Mouse (Mus musculus) urinary bladder, postnatal 4 days (tissue): ENCODE measurements around the gene Haspin.

Source experiments
- DNase-seq, 2 experiments: peaks; one replicate each; pipeline ENCODE4 v3.0.0; 2021 to 2022; ENCODE audit warnings: low spot score in 2 of 2

Haspin gene

DNA sequence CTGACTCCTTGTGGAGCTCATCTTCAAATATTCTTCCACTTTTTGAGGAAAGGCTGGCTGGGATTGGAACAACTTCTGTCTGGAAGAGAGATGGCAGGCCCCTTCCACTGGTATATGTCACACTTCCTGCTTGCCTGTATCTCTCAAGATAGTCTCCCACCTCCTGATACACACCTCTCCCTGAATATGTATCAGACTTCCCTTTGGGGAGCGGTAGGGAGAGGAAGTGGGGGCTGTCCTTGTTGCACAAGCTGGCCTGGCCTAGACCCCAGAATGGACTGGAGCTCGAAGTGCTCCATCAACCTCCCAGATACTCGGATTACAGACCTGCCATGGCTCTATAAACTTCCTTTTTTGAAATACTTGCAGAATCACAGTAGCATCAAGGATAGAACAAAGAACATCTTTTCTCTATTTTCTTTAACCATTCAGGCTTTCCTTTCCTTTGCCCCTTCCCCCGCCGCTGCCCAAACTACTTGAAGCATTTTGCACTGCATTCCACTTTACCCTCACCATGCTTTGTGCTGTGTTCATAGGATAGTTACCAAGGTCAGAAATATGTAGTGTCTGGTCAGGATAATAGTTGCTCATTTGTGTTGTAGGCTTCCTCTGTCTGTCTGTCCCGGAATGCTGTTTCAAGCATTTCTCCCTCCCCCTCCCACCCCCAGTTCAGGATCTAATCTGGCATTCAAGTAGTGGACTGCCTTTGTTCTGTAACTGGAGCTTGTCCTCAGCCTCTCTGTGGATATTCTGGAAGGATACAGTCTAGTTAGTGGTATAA is 50.2 kb downstream of the Haspin start:
- no peak for DNase-seq
